Mouse (Mus musculus): ENCODE results near the gene Eps8l3.

DNA sequence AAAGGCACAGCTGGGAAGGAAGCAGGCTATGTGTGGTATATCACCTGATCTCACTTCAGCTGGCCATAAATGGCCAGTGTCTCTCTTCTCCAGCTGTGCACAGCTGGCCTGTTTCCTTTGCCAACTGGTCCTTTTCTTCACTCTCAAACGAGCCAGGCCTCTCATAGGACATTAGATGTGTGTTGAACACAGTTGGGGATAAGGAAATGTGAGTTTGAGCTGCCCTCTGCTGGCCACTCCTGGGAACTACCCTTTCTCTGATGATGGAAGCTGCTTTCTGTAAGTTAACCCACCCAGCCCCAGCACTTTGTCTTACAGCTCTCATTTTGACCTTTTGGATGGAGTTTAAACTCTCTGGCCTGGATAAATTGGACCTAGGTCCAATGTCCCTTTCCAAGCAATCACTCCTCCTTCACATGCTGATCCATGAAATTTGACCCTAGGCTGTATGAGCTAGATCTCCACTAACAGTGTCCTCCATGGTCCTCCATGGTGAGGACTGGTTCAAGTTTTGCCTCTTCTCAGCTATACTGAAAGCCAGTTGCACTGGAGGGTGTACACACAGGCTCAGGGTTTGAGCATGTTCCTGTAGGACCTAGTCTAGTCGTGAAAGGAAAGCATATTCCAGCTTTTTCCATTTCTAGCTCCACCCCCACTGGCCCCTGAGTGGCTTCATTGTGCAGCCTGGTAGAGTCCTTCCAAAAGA is 13.0 kb upstream of the Eps8l3 start:
- TF ChIP-seq POLR2A (IDR thresholded peaks at IDR 0.05; ENCODE audit: low read depth, low read length) (no peak), CTCF (IDR thresholded peaks at IDR 0.05; ENCODE audit: extremely low read depth, insufficient read depth, insufficient read length, insufficient replicate concordance) (peak; percentile 72; the same call in 1 of the 2 replicates)

All from spleen, adult 2 months (tissue).